Mouse (Mus musculus): ENCODE data around the gene Fam207a. TPM values are rescaled to one million over a fixed set of nuclear protein-coding genes. Genes with fewer than 3 reads are reported as not detected.

Gene Fam207a
- polyA plus RNA-seq, 1 experiment from 2014 or later, result 13.8 TPM

DNA sequence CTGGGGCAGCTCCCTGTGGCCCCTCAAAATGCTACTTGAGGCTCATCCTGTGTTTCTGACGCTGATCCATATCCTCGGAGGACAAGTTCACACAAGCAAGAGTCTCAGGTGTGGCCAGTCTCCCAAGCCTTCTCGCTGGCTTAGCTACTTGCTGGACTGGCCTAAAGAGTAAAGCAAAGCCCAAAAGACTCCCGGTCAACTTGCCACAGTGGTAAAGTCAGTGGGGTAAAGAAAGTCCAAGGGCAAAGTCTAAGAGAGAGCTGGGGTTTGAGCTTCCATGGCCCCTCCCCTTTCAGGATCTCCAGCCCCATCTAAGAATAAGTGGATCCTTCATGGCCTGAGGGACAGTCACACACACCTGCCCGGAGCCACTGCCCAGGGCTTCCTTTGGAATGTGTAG, 36.6 kb upstream of the Fam207a start:
- no peaks in the 10 kb centered on the region for H3K4me1 ChIP-seq (ENCODE audit: control insufficient read depth, low read depth, low read length)
- ATAC-seq (ENCODE audit: low read depth), result no peak
- H3K9me3 ChIP-seq (replicated peaks; ENCODE audit: control insufficient read depth, low read length), result no peaks in the 10 kb centered on the region
- WGBS (ENCODE audit: insufficient replicate concordance), result 71% methylated on average over 5 of the region's 5 CpGs
- H3K4me3 ChIP-seq (ENCODE audit: low read depth, low read length), result no peak overlapping the region
- H3K9ac ChIP-seq (ENCODE audit: low read depth, low read length), result no peak overlapping the region
- H3K27me3 ChIP-seq (ENCODE audit: control insufficient read depth, insufficient read depth, low read depth, low read length), result no peaks in the 10 kb centered on the region
- no peak overlapping the region for H3K27ac ChIP-seq (ENCODE audit: low read length)
- H3K36me3 ChIP-seq (ENCODE audit: control insufficient read depth, insufficient read depth), result no peaks in the 10 kb centered on the region
- H3K4me2 ChIP-seq (ENCODE audit: low read depth, low read length), result no peak overlapping the region

- no peak overlapping the region for H3K9ac ChIP-seq (ENCODE audit: low read depth, low read length)
- H3K27ac ChIP-seq (ENCODE audit: low read length), result no peak overlapping the region
- 55% methylated on average over 11 of the region's 11 CpGs for WGBS (ENCODE audit: insufficient replicate concordance)
- no peaks in the 10 kb centered on the region for H3K27me3 ChIP-seq (ENCODE audit: control insufficient read depth, insufficient read depth, low read depth, low read length)
- H3K36me3 ChIP-seq (ENCODE audit: control insufficient read depth, insufficient read depth), result no peaks in the 10 kb centered on the region
- H3K4me1 ChIP-seq (ENCODE audit: control insufficient read depth, low read depth, low read length), result no peaks in the 10 kb centered on the region
- H3K4me3 ChIP-seq (ENCODE audit: low read depth, low read length), result no peak overlapping the region
- peak; percentile 47; the same call in 1 of the 2 replicates for ATAC-seq (ENCODE audit: low read depth)
- no peaks in the 10 kb centered on the region for H3K9me3 ChIP-seq (replicated peaks; ENCODE audit: control insufficient read depth, low read length)
- no peak overlapping the region for H3K4me2 ChIP-seq (ENCODE audit: low read depth, low read length)
Measured at GRCm38 (mm10) chr10:77550874-77551273, 35.3 kb upstream of the Fam207a start.

DNA sequence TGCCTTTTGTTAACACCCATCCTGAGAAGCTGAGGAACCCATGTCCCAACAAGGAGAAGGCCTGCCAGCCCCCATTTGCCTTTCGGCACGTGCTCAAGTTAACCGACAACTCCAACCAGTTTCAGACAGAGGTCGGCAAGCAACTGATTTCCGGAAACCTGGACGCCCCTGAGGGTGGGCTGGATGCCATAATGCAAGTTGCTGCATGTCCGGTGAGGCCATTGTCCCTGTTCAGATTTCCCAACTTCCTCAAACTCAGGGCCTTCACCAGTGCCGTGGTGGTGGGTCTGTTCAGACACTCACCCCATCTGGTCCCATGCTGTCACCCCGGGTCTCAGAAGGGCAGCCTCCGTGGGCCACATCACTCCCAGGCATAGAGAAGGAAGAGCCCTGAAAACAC, 33.0 kb upstream of the Fam207a start:
- Histone ChIP-seq H3K27ac (ENCODE audit: low read length) (no peak overlapping the region), H3K9me3 (replicated peaks; ENCODE audit: control insufficient read depth, low read length) (no peaks in the 10 kb centered on the region), H3K4me1 (ENCODE audit: control insufficient read depth, low read depth, low read length) (no peaks in the 10 kb centered on the region), H3K9ac (ENCODE audit: low read depth, low read length) (no peak overlapping the region), H3K4me2 (ENCODE audit: low read depth, low read length) (no peak overlapping the region), H3K27me3 (ENCODE audit: control insufficient read depth, insufficient read depth, low read depth, low read length) (no peaks in the 10 kb centered on the region), H3K36me3 (ENCODE audit: control insufficient read depth, insufficient read depth) (no peaks in the 10 kb centered on the region), H3K4me3 (ENCODE audit: low read depth, low read length) (no peak overlapping the region)
- ATAC-seq (ENCODE audit: low read depth), result no peak
- WGBS (ENCODE audit: insufficient replicate concordance), result 65% methylated on average over 10 of the region's 10 CpGs

GRCm38 (mm10) chr10:77544916-77545315, 29.3 kb upstream of the Fam207a start:
- no peak overlapping the region for H3K27ac ChIP-seq (ENCODE audit: low read length)
- no peaks in the 10 kb centered on the region for H3K27me3 ChIP-seq (ENCODE audit: control insufficient read depth, insufficient read depth, low read depth, low read length)
- H3K9ac ChIP-seq (ENCODE audit: low read depth, low read length), result no peak overlapping the region
- no peak overlapping the region for H3K4me3 ChIP-seq (ENCODE audit: low read depth, low read length)
- H3K4me1 ChIP-seq (ENCODE audit: control insufficient read depth, low read depth, low read length), result no peaks in the 10 kb centered on the region; the same call in 1 of the 2 replicates
- H3K36me3 ChIP-seq (ENCODE audit: control insufficient read depth, insufficient read depth), result no peaks in the 10 kb centered on the region
- no peak for ATAC-seq (ENCODE audit: low read depth)
- H3K4me2 ChIP-seq (ENCODE audit: low read depth, low read length), result no peak overlapping the region
- no peaks in the 10 kb centered on the region for H3K9me3 ChIP-seq (replicated peaks; ENCODE audit: control insufficient read depth, low read length)
- WGBS (ENCODE audit: insufficient replicate concordance), result 53% methylated on average over 5 of the region's 5 CpGs

GRCm38 (mm10) chr10:77543226-77543625, 27.6 kb upstream of the Fam207a start:
- 30% methylated on average over 7 of the region's 7 CpGs for WGBS (ENCODE audit: insufficient replicate concordance)
- no peak for ATAC-seq (ENCODE audit: low read depth)
- H3K27ac ChIP-seq (ENCODE audit: low read length), result no peak overlapping the region

DNA sequence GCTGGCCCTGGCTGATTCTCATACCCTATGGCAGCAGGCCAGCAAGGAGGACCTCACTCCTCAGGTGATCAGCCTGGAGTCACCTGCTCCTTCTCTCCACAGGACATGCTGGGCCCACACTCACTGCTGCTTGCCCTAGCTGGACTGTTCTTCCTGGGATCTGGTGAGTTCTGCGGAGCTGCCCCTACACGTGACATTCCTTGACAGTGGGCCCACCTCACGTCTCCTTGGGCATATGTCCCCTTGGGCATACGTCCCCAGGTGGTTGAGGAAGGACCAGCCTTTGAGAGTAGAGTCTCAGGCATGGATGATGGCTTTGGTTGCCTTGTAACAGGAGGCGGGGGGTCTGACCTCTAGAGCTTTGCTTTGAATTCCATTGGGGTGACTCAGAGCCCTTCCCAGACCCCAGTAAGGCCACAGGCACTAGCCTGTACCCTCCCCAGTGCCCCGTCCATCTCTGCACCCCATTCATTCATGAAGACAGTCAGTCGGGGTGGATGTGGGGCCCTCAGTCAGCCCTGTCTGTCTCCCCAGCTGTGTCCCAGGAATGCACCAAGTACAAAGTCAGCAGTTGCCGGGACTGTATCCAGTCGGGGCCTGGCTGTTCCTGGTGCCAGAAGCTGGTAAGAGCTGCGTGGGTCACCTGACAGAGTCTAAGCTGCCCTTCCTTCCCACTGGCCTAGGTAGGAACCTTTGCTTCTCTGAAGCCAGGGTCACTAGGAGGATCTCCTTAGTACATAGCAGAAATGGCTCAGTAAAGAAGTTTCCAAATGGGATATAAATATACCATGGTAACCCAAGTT, 26.5 kb upstream of the Fam207a start:
- WGBS (ENCODE audit: insufficient replicate concordance), result 64% methylated on average over 10 of the region's 10 CpGs
- Histone ChIP-seq H3K4me2 (ENCODE audit: low read depth, low read length) (no peak overlapping the region), H3K27ac (ENCODE audit: low read length) (no peak overlapping the region), H3K9me3 (replicated peaks; ENCODE audit: control insufficient read depth, low read length) (no peaks in the 10 kb centered on the region), H3K4me1 (ENCODE audit: control insufficient read depth, low read depth, low read length) (no peaks in the 10 kb centered on the region; the same call in 1 of the 2 replicates), H3K4me3 (ENCODE audit: low read depth, low read length) (no peak overlapping the region), H3K27me3 (ENCODE audit: control insufficient read depth, insufficient read depth, low read depth, low read length) (no peaks in the 10 kb centered on the region), H3K9ac (ENCODE audit: low read depth, low read length) (no peak overlapping the region), H3K36me3 (ENCODE audit: control insufficient read depth, insufficient read depth) (no peaks in the 10 kb centered on the region)
- no peak for ATAC-seq (ENCODE audit: low read depth)

More at GRCm38 (mm10) chr10:77543226-77543625, 27.6 kb upstream of the Fam207a start:
- H3K36me3 ChIP-seq (ENCODE audit: control insufficient read depth, insufficient read depth), result no peaks in the 10 kb centered on the region
- no peaks in the 10 kb centered on the region for H3K27me3 ChIP-seq (ENCODE audit: control insufficient read depth, insufficient read depth, low read depth, low read length)
- no peak overlapping the region for H3K4me3 ChIP-seq (ENCODE audit: low read depth, low read length)
- no peak overlapping the region for H3K4me2 ChIP-seq (ENCODE audit: low read depth, low read length)
- H3K4me1 ChIP-seq (ENCODE audit: control insufficient read depth, low read depth, low read length), result no peaks in the 10 kb centered on the region; the same call in 1 of the 2 replicates
- H3K9ac ChIP-seq (ENCODE audit: low read depth, low read length), result no peak overlapping the region
- H3K9me3 ChIP-seq (replicated peaks; ENCODE audit: control insufficient read depth, low read length), result no peaks in the 10 kb centered on the region

- Histone ChIP-seq H3K27me3 (ENCODE audit: control insufficient read depth, insufficient read depth, low read depth, low read length) (no peaks in the 10 kb centered on the region), H3K4me2 (ENCODE audit: low read depth, low read length) (no peak overlapping the region), H3K36me3 (ENCODE audit: control insufficient read depth, insufficient read depth) (no peaks in the 10 kb centered on the region), H3K9ac (ENCODE audit: low read depth, low read length) (no peak overlapping the region), H3K4me1 (ENCODE audit: control insufficient read depth, low read depth, low read length) (no peaks in the 10 kb centered on the region; the same call in 1 of the 2 replicates), H3K4me3 (ENCODE audit: low read depth, low read length) (no peak overlapping the region), H3K9me3 (replicated peaks; ENCODE audit: control insufficient read depth, low read length) (no peaks in the 10 kb centered on the region), H3K27ac (ENCODE audit: low read length) (0 out of 2 replicates have a peak overlapping the region, but pooled peaks have one; percentile 19)
- ATAC-seq (ENCODE audit: low read depth), result no peak
- 32% methylated on average over 4 of the region's 4 CpGs for WGBS (ENCODE audit: insufficient replicate concordance)
Measured at GRCm38 (mm10) chr10:77540576-77541102, 25.1 kb upstream of the Fam207a start.

GRCm38 (mm10) chr10:77539320-77539945, 23.8 kb upstream of the Fam207a start:
- Histone ChIP-seq H3K27ac (ENCODE audit: low read length) (no peak overlapping the region), H3K4me2 (ENCODE audit: low read depth, low read length) (no peak overlapping the region), H3K9ac (ENCODE audit: low read depth, low read length) (no peak overlapping the region), H3K9me3 (replicated peaks; ENCODE audit: control insufficient read depth, low read length) (no peaks in the 10 kb centered on the region), H3K4me3 (ENCODE audit: low read depth, low read length) (no peak overlapping the region), H3K36me3 (ENCODE audit: control insufficient read depth, insufficient read depth) (no peaks in the 10 kb centered on the region), H3K27me3 (ENCODE audit: control insufficient read depth, insufficient read depth, low read depth, low read length) (no peaks in the 10 kb centered on the region), H3K4me1 (ENCODE audit: control insufficient read depth, low read depth, low read length) (no peaks in the 10 kb centered on the region; the same call in 1 of the 2 replicates)
- 68% methylated on average over 7 of the region's 7 CpGs for WGBS (ENCODE audit: insufficient replicate concordance)
- no peak for ATAC-seq (ENCODE audit: low read depth)

Data from liver, embryonic 16.5 days (tissue).